Mouse (Mus musculus) A20 (cell line): ENCODE measurements around the gene Aadacl3.

Experiments used
- DNase-seq: peaks from one replicate; pipeline ENCODE4 v3.0.0-alpha.2; 2011; ENCODE audit warnings: low read depth, low spot score

Aadacl3 gene

DNA sequence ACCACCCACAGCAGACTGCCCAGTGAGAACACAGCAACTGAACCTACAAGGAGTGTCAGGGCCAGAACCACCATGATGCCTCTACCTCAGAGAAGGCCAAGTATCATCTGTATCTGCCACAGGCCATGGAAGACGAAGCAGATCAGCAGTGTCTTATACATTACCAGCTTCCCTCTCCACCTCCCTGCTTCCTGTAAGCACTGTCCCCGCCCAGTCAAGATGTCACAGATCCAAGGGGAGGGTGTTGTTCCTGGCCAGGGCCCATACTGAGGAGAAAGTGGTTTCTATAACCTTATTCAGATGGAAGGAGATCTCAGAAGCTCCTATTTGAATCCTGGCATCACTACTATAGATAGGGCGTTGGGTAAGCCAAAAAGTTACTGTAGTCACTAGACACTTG, at the start of gene Aadacl3:
Gene Aadacl3 (minus strand): TSS at position 101 of the 400 bp plus-strand sequence.
- no peak for DNase-seq

DNA sequence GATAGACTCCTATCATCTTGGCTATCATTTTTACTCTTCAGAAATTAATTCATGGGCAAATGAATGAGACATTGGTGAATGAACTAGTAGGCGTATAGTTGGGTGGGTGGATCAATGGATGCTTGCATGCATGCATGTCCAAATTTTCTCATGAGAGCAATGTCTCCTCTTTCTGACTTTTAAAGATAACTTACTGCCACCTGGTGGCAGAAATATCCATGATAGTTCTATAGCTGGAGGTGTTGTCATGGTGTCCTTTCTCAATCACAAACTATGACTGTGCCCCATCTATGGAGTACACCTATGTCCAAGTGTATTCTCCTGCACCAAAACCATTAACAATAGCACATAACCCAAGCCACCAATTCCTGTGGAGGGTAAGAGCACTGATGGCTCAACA, 43.0 kb upstream of the Aadacl3 start:
- DNase-seq, result no peak

DNA sequence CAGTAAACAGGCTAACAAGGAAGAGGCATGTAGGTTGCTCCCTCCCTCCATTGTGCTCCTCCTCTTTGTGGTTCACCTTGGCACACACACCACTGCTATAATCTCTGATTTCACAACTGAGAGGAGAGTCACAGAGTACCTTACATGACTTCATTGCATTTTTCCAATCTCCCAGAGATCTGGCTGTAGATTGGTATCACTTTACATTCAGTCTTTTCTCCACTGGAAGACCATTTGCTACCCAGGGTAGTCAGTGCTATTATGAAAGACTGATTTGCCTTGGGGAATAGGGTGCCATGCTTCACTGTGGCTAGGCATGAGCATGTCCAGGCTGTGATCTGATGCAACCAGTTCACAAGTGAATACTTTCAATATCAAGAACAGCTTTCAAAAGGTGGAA, 29.8 kb upstream of the Aadacl3 start:
- no peak for DNase-seq

DNA sequence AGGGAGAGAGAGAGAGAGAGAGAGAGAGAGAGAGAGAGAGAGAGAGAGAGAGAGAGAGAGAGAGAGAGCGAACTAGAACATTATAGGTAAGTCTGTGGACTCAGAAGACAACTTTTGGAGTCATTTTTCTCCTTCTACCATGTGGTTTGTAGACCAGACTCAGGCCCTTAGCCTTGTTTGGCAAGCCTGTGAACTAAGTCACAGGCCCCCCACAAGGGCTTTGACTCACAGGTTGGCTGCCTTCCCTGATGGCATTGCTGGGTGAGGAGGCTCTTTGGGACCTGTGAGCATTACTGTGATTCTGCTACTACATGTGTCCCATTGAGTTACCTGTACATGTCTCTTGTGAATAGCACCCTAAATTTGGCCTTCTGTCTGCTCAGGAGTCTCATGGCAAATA, 4.5 kb upstream of the Aadacl3 start:
- no peak for DNase-seq

DNA sequence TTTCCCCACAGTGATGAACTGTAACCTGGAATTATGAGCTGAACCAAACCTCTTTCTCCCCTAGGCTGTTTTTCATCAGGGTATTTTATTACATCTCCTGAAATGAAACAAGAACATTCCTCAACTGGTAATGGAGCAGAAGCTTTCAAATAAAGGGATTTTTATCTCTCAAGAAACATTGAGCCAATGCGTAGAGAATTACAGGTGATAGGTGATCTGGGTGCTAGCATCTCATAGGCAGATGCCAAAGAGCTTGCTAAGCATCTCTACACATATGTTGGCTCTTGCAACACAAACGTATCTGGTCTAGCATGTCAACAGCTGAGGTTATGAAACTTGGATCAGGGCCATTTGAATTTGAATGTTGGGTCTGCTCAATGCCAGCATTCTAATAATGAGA, 1.6 kb upstream of the Aadacl3 start:
- no peak for DNase-seq

DNA sequence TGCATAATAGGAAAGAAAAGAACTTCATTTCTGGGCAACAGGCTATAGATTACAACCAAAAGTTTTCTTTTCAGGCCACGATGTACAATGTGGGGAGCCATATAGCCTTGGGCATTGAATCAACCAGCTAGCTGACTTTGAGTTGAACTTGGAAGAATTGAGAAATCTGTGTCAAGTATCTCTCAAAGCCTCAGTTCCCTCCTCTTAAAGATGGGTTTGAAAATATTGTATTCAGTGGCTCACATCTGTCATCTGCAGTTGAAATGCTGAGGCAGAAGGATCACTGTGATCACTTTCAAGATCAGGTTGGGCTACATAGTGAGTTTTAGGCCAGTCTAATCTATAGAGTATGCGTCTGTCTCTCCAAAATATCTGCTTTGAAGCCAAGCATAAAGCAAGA, 10.3 kb downstream of the Aadacl3 start, which contains the start of gene Gm9944:
Gene Gm9944 (minus strand): TSS at position 101 of the 400 bp plus-strand sequence.
- no peak for DNase-seq

DNA sequence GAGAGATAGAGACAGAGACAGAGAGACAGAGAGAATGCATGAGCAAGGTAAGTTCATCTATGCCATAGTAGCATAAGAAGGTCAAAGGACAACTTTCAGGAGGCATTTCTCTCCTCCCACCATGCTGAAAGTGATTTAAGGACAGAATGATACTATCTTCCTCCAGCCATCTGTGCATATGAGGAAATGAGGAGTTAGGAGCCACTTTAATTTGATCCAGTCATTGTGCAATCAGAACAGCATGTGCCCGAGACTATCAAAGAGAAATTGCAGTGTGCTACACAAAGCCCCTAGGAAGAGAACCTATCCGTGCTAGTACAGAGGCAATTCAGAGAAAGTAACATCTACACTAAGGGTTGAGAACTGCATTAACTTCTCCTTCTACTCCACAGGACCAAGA, 15.0 kb downstream of the Aadacl3 start:
- no peak for DNase-seq

- DNase-seq, result no peak
Measured at GRCm38 (mm10) chr4:144441582-144441981, 22.0 kb downstream of the Aadacl3 start.

- DNase-seq, result no peak
Measured at GRCm38 (mm10) chr4:144441095-144441494, 22.5 kb downstream of the Aadacl3 start.

GRCm38 (mm10) chr4:144438672-144439071, 24.9 kb downstream of the Aadacl3 start, which contains the start of gene 1700012P22Rik:
1700012P22Rik (minus strand) TSS chr4:144438772.
- no peak for DNase-seq

GRCm38 (mm10) chr4:144433216-144433615, 30.3 kb downstream of the Aadacl3 start:
- no peak for DNase-seq

DNA sequence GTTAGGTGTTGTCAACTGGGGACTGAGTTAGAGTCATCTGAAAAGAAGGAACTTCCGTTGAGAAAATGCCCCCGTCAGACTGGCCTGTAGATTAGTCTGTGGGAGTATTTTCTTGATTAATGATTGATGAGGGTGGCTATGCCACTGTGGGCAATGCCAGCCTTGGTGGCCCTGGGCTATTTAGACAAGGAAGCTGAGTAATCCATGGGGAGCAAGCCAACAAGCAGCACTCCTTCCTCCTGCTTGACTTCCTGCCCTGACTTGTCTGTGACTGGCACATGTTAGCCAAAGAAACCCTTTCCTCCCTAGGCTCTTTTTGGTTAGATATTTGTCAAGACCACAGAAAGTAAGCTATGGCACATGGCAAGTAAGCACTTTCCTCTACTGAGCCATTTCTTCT, 32.8 kb downstream of the Aadacl3 start:
- DNase-seq, result no peak

DNA sequence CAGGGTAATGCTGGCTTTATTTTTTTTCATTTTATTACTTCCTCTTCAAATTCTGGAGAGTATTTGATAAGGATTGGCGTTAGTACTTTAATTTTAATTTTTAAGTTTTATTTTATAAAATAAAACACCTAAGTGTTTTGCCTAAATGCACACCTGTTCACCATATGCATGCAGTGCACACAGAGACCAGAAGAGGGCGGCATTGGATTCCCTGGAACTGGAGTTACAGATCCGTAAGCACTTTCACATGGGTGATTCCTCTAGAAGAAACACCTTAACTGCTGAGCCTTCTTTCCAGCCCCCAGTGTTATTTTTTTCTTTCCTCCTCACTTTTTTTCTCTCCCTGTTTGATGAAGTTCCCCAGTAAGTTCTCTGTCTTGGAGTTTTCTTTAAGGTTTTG, 34.7 kb downstream of the Aadacl3 start:
- DNase-seq, result peak; percentile 1

DNA sequence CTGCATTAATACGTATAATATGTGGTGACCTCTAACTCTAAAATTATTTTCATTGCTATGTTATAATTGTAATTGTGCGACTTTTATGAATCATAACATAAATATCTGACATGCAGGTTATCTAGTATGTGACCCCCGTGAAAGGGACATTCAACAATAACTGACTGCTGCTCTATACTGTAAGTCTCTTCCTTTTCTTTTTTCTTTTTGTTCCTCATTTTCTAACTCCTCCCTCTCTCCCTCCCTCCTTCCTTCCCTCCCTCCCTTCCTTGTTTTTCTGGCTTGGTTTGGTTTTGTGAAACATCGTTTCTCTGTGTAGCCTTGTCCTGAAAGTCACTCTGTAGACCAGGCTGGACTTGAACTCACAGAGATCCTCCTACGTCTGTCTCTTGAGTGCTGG, 39.0 kb downstream of the Aadacl3 start:
- no peak for DNase-seq

GRCm38 (mm10) chr4:144420644-144421043, 42.9 kb downstream of the Aadacl3 start:
- DNase-seq, result no peak

DNA sequence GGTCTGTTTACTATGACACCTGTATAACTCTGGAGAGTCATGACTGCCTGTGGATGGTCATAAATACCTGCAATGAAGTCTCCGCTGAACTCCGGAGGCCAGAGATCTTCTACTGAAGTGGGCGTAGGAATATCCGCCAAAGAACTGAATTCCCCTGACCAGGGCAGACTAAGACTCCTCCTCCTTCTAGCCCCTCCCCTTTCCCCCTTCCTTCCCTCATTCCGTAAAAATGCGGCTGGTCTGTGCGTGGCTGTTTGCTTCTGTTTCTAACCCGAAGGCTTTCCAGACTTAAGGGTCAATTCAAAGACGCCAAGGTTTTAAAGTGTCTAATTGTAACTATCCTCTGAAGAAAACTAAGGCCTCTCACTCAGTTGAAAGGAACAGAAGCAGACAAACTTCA, 55.3 kb downstream of the Aadacl3 start, which contains the start of gene Pramef12:
Gene Pramef12 (minus strand): TSS at position 175 of the 400 bp plus-strand sequence.
- no peak for DNase-seq

DNA sequence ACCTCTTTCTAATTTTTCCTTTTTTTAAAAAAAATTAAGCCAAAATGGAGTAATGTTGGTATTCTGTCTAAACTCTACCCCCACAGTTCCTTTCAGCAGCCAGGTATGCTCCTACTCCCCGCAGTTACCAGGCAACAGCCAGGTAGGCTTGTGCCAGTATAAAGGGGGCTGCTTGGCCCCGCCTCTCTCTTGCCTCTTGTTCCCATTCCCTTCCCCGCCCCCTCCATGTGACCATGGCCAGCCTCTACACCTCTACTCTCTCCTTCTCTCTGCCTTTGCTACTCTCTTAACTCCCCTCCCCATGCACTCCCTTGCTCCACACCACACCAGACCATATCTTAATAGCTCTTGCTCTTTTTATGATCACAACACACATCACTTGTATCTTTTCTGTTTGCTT, 57.3 kb downstream of the Aadacl3 start:
- DNase-seq, result no peak

- DNase-seq, result no peak
Measured at GRCm38 (mm10) chr4:144404456-144405086, 59.0 kb downstream of the Aadacl3 start.
